Mouse (Mus musculus) skeletal muscle tissue, adult 2 months (tissue): Measurements from ENCODE around the gene Krtcap3.
A peak's percentile ranks its signal among the peaks of the same experiment; 100 is the strongest.
"Not testable (repeated sequence)": the region's sequence is repeated elsewhere in the genome, so short reads cannot be mapped to it uniquely, and the experiment has no call there.

Experiments used
- DNase-seq: peaks from one replicate; pipeline ENCODE4 v3.0.0-alpha.2; 2012; ENCODE audit warnings: low read depth, low spot score

Gene Krtcap3

DNA sequence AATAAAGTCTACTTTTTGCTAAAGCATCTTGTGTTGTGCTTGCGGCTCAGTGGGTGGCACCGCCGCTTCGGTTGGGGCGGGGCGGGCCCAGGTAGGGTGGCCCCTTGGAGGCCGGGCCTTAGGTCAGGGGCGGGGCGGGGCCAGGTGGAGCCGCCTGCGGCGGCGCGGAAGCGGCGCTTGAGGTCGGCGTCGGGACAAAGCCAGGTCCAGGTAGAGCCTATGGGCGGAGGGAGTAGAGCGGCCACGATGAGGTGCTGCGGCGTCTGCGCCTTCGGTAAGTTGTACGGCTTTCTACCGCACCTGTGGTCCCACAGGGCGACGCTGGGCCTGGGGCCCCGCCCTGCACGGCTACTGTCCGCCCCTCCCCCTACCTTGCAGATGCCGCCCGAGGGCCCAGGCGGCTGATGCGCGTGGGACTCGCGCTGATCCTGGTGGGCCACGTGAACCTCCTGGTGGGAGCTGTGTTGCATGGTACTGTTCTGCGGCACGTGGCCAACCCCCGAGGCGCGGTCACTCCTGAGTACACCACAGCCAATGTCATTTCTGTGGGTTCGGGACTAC, at the start of gene Krtcap3:
Krtcap3 (plus strand) TSS at position 151 of the 561 bp plus-strand sequence.
- no peak for DNase-seq

DNA sequence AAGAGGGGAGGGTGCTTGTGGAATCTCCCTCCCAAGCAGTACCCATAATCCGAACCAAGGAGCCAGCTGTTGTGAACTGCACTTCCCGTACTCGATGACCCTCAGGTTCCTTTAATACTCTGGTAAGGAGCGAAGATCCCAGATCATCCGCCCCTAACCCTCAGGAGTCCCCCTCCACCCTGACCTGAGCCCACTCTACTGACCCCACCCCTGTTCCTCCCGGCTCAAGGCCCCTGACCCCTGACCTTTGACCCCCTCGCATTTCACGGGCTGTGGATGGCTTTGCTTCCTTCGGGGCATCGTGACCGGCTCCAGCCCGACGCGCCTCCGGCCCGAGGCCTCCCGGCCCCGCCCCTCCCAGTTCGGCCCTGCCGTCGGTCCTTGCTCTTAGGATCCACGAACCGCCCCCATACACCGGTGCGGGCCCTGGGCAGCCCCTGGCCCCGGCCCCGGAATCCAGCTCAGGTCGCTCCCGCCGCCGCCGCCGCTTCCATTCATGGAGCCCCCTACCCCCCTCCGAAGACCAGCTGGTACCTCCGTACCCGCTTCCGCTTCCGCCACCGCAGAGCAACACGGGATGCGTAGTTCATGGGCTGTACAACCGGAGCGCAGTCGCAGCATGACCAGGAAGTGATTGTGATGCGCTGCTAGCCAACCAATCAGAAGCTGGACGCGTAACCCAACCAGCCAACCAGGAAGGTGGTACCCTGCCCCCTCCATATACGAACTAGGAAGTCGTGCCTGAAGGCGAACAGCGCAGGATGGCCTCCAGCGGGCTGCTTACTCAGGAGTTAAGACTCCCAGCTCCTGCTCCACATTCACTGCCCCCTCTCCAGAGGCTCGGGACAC, 49.5 kb upstream of the Krtcap3 start, which contains the start of gene Zfp513:
Zfp513 (minus strand) TSS at position 562 of the 849 bp plus-strand sequence.
- peak; percentile 99 for DNase-seq

DNA sequence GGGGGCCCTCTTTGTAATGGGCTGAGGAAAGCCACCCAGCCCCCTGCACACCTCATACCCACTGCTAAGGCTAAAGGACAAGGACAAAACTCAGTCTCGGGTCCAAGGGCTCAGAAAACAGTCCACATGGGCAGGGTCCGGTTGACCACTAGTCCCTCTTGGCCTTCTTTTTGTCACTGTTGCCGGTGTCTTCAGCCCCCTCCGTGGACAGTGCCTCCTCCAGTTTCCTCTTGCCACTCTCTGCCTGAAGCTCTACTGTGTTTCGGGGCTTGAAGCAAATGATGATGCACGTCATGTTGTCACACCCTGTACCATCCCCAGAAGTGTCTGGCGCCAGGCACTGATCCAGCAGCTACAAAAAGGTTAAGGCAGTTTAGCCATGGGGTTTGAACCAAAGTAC, 48.6 kb upstream of the Krtcap3 start:
- DNase-seq = no peak

DNA sequence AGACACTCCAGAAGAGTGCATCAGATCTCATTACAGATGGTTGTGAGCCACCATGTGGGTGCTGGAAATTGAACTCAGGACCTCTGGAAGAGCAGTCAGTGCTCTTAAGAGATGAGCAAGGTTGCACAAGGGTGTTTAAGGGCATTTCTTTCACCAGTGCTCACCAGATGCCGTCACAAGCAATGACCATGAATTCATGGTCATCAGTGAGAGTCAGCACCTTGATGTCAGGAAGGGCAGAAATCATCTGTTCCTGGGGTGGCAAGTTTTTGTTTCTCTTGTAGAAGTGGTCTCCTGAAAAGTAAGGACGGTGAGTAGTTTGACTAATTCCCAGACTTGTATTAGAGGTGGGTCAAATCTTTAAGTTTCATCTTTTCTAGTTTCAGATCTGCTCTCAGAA, 47.6 kb upstream of the Krtcap3 start:
- DNase-seq = no peak

DNA sequence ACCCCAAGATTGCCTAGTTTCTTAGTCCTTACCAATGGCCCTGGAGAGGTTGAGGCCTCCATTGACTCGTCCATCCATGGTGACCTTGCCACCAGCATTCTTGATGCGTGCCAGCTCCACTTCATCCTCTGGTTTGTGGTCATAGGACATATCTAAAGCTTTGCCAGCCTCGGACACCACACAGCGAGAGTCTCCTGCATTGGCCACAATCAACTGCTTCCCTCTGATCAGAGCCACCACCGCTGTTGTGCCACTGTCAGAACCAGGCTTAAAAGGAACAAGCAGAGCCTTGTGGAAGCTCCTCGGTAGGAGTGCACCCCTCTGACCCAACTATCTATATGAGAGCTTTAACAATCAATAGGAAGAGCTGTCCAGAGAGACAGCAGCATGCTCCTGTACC, 47.1 kb upstream of the Krtcap3 start:
- DNase-seq = no peak

DNA sequence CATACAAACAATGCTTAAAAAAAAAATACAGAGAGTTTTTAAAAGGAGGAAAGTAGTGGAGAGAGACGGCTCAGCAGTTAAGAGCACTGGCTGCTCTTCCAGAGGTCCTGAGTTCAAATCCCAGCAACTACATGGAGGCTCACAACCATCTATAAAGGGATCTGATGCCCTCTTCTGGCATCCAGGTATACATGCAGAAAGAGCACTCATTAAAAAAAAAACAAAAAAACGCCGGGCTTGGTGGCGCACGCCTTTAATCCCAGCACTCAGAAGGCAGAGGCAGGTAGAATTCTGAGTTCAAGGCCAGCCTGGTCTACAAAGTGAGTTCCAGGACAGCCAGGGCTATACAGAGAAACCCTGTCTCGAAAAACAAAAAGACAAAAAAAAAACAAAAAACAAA, 34.9 kb upstream of the Krtcap3 start:
- DNase-seq = not testable (repeated sequence)

DNA sequence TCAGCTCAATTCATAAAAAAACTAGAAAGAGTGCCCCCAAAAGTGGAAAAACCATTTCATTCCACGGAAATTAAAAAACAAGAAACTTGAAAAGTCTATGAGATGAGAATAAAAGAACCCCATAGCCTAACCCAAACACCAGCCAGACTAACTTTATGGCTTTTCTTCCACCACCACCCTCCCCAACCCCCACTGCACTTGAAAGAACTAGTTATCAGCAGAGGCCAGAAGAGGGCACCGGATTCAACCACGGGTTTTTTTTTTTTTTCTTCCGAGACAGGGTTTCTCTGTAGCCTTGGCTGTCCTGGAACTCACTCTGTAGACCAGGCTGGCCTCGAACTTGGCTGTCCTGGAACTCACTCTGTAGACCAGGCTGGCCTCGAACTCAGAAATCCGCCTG, 33.2 kb upstream of the Krtcap3 start:
- no peak for DNase-seq

DNA sequence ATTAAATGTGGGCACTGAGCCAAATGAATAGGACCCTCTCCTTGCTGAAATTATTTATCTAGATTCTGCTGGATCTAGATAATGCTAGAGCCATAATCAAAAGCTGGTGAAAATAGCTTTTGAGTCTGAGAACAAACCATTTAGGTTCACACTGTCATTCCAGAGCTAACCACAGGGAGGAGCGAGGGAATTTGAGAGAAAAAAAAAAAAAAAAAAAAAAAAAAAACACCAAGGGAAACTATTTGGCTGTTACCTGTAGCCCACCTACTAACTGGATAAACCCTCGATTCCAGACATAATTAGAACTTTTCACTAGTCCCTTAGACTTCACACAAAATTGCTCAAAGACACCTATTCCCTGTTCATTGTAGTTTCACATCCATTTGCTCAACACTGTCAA, 32.4 kb upstream of the Krtcap3 start:
- DNase-seq = no peak

DNA sequence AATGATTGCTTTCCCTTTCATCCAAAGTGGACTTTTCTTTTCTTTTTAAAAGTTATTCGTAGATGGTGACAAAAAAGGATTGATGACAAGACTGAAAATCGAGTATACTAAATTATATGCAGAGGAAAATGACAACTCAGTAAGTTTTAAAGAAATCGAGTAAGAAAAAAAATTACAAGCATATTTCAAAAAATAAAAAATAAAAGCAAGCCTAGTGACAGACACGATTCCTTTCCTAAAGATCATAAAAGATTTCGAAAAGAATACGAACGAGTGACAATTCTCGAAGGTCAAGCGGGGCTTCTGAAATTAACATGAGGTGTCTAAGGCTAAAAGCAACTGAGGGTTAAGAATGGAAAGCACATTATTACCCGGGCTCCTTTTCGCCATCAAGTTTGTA, 32.0 kb upstream of the Krtcap3 start:
- DNase-seq = no peak

DNA sequence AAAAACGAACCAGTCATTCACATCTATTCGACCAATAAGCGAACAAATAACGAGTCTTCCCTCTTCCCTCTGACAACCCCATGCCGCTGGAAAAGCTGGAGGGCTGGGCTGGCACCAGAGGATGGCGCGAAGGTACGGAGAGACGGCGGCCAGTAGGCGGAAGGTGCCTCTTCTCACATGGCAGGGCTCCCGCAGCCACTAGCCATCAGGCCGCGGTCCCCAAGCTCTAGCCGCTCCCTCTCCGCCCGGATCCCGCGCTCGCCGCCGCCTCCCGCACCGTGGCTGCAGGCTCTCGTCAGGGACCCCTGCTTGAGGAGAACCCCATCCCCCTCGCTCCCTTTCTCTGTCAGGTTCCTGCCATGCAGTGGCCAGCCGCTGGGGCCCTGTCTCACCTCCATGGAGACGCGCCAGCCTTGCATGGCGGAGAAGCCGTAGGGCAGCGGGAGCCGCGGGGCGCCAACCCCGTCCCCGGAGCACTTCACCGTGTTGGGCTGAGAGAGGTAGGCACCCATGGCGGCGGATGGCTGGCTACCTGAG, 31.5 kb upstream of the Krtcap3 start:
- DNase-seq = no peak

DNA sequence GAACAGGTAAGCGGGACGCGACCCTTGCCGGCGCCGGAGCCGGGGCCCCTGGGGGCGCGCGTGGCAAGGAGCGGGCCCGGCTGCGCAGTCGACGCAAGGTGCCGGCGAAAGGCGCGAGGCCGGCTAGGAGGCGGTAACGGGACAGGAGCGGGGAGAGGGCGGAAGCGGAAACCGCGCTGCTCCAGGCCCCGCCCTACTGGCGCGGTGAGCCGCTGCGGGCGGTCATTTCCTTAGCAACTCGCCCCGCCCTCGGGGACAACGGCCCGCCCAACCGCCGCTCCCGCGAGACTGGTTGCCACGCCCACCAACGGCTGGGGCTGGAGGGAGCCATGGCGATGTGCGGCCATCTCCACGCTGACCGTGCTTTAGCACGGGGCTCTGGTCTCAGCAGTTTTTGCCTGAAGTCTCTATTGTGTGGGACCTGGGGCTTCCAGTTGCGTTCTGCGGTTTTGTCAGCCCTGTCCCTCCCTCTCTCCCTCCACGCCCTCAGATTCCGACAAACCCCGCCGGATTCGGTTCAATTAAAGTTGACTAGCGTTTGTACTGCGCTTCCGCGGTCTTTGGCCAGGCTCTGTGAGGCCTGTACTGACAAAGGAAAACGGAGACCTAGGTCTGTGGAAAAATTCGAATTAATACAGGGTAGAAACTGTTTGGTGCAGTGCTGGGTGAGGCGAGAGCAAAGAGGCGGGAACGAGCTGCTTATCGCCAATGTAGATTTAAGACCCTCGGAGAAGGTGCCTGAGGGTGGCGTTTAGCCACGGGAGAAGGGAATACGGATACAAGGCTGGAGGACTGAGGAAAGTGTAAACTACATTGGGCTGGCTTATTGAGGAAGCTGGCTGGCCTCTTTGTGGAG, 30.8 kb upstream of the Krtcap3 start, which contains the start of gene Ppm1g:
Ppm1g (minus strand) TSS at position 240 of the 856 bp plus-strand sequence.
- peak; percentile 91 for DNase-seq

DNA sequence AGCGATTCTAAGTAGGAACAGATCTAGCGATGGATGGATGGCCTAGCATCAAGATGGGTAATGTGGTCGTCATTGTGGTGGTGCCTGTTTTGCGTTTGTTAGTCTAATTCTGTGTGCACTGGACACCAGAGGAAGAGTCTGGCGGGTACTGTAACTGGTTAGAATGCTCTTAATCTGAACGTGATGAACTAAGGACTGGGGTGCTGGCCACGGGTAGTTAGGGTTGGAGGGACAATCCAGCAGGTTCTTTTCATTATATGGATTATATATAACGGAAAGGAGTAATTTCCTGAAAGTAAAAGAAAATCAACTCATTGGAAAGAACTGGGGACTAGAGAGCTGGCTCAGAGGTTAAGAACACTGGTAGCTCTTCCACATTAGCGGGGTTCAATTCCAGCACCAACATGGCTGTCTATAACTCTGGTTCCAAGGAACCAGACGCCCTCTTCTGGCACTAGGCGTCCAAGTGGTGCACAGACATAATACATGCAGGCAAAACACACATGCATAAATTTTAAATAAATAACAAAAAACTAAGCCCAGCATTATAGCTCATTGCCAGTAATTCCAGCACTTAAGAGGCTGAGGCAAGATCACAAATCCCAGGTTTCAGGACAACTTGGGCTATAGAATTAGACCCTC, 30.1 kb upstream of the Krtcap3 start:
- DNase-seq = no peak

DNA sequence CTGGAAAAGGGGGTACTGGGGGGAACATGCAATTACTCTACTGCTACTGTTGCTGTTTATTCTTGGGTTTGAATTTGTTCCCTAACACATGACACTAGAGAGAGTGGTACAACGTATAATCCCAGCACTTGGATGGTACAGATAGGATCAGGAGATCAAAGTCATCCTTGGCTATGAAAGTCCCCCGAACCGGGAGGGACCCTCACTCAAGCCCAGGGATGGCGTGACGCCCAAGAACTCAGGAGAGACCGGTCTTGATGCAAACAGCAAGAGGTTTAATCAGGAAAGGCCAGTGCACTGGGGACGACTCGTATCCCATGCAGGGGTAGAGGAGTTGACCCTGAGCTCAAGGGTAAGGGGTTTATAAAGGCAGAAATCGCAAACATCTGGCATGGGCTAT, 28.8 kb upstream of the Krtcap3 start:
- DNase-seq = no peak

DNA sequence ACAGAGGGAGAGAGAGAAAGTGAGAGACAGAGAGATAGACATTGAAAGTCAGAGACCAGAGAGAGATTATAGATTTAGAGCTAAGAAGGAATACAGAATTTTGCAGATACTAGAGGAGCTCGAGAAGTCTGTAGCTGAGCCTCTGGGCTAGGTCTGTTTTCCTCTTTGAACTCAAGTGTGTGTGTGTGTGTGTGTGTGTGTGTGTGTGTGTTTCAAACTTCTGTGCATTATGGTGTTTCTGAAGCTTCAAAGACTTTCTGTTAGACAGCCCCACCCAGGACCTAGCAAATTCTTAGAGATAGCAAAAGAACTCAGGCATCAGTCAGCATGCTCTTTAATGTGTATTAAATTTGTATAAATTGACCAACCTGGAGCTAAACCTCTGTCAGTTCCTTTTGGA, 24.9 kb upstream of the Krtcap3 start:
- no peak for DNase-seq

DNA sequence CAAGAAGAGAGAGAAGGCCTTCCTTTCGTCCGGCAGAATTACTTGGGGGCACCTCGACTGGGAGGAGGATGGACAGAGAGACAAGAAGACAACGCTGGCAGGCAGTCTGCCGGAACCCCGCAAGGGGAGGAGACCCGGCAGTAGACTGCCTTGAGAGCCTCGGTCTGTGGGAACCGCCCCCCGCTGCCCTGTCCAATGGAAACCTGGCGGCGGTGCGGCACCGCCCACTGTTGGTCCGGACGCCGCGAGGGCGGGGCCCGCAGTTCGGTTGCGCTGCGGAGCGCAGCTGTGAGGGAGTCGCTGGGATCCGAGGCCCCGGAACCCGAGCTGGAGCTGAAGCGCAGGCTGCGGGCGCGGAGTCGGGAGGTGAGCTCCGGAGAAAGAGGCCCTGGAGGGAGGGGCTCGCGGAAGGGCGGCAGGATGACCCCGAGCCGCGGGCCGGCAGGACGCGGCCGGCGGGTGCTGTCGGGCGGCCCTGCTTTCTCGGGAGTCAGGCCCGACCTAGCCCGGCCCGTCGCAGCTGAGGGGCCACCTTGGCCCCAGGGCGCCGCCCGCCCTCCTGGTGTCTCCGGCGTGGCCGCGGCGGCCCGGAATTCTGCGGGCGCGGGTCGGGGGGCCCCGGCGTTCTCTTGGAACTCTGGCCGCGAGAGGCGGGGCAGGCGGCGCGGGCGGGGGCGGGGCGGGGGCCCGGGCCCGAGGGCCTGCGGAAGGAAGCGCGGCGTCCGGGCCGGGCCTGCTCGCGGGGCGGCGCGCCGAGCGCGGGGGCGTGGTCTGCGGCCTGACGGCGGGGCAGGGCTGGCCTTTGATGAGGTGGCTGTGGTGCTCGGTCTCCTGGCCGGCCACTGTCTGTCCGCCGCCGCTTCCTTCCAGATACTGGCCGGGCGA, 10.6 kb upstream of the Krtcap3 start, which contains the start of the genes Nrbp1 and Gm9970:
Nrbp1 (plus strand) TSS at position 228 of the 885 bp plus-strand sequence.
Gm9970 (minus strand) TSS at position 596 of the 885 bp plus-strand sequence.
- DNase-seq = peak; percentile 93

DNA sequence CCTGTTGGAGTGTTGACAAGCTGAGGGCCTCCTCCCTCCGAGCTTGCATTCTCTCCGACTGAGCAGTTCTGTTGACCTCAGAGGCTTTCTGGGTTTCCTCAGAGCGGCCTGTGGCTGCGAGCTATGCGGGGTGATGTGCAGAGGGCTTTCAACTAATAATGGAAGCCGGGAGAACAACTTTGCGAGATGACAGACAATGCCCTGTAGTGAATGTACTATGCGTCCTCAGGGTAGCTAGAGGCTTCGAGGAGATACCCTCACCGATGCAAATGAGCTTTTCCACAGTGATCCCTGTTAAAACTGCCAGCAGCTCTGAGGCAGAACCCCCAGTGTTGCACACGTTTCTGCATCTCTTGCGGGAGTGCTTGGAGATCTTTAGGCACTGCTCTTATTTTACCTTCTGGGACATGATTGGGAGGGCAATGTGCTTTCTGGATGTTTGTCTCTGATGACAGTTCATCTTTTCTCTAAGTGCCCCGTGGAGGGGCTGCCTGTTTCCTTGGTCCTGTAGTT, 9.9 kb upstream of the Krtcap3 start:
- no peak for DNase-seq

DNA sequence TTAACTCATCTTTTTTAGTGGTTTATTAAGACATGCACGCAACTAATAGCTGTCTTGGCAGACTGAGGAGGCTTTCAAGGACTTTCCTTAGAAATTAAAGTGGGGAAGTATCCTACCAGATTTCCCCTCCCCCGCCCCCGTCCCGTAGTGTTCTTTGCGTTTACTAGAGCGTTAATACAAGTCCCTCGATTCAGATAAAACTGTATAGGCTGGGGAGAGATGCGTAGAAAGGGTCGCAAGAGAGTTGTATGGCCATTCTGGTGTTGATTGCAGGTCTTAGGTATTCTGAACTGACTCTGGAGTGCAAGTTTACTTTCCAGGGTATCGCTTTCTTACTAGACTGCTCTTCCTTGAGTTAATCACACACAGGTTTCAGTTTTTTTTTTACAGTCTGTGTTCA, 9.3 kb upstream of the Krtcap3 start:
- DNase-seq = no peak

DNA sequence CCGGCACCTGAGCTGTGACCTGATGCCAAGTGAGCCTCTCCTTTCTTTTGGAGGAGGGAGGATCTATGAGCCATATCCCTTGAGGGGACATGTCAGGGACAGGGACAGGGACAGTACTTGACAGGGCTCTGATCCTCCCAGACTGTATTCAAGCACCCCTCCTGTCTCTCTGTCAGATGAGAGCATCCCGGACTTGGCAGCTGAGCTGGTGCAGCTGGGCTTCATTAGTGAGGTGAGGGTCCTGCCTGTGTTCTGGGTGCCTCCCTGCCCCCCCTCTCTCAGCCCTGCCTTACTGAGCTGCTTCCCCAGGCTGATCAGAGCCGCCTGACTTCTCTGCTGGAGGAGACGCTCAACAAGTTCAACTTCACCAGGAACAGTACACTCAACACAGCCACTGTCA, 775 bp upstream of the Krtcap3 start:
- no peak for DNase-seq

DNA sequence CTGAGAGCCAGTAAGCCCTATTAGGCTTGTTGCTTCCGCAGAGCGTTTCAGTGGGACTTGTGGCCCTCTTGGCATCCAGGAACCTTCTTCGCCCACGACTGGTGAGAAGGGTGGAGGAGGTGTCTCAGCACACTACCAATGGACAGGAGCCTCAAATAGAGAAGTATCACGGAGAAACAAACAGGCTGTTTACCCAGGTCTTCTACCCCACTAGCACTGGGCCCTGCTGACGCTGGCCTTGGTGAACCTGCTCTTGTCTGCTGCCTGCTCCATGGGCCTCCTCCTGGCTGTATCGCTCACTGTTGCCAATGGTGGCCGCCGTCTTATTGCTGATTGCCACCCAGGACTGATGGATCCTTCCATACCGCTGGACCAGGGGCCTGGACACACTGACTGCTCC, 660 bp downstream of the Krtcap3 start:
- no peak for DNase-seq
